Mouse (Mus musculus) gastrocnemius, postnatal 36 days (tissue): ENCODE results near the gene Nfia. TPM values are rescaled to one million over a fixed set of nuclear protein-coding genes. Genes with fewer than 3 reads are reported as not detected.

ENCODE experiments used
- DNase-seq, 2 experiments: peaks; one replicate each; pipeline ENCODE4 v3.0.0; 2022
- intact Hi-C: fragments of 180-260 bp; cut with DNase I; formaldehyde crosslinking; loops from one replicate; pipeline ENCODE4 v1.15.1; 2025
- total RNA-seq, 2 experiments: library from RNA; stranded (reverse); gene quantifications; 2 replicates each; pipeline ENCODE4 v1.2.3; 2021

Gene Nfia
- total RNA-seq, 2 experiments from 2014 or later = 56.2 to 61.5 TPM

- intact Hi-C loops = loop anchor here (2.0 to 10.0 kb wide), 3 partner anchors 28 to 223 kb away; no protein-coding TSS in a partner anchor
- DNase-seq = no peak
These were observed 6.7 kb downstream of the Nfia start for GRCm38 (mm10) chr4:97779003-97779930.

DNA sequence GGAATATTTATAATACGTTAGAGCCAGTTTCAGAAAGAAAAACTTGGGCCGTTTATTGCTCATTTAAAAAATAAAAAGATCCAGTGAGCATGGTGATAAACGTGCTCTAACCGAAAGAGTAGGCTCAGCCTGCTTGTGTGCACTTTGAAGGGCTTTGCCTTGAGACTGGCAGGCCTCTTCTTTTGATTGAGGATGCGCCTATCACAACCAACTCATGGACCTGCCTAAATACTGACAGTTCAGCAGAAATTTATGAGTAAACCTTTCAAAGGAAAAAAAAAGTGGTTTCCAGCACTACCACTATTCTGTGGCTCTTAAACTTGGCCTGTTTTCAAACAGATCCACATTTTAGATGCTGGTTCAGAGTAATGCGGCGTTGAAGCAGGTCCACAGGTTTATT is 7.5 kb downstream of the Nfia start:
- no peak for DNase-seq
- intact Hi-C loops = no loop called here

DNA sequence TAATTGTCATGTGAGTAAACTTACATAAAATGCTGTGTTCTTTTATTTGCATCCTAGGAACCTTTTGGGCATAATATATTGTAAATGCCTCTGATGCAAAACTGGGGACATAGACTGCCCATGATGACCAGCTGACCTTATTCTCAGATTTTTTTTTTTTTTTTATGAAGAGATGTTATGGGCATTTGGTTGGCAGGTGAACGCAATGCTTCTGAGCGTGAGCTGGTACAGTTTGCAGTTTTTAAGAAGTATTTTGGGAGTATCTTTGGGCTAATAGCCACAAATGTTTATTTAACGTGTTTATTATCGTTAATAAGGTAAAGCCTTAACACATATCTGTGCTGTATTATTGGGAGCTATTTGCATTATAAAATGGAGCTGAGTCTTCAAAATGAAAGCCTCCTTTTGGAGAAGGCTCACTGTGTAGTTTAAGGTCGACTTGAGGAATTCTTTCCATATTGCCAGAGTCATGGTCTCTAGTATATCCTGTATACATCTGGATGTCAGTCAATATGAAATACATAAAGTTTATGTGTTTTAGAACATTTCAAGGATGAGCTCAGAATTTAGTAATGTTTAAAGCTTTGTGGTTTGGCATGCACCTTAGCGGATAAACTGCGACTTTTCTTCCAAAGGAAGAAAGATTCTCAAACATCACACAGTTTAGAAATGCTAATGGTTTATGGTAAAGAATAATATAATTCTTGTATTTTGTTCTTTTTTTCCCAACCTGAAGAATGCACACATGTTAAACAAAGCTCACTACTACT is 8.3 kb downstream of the Nfia start:
- intact Hi-C loops = no loop called here
- no peak for DNase-seq

GRCm38 (mm10) chr4:97782069-97782468 is 9.5 kb downstream of the Nfia start:
- intact Hi-C loops = no loop called here
- no peak for DNase-seq

GRCm38 (mm10) chr4:97782497-97782896 is 10.0 kb downstream of the Nfia start:
- DNase-seq = no peak
- intact Hi-C loops = no loop called here

- DNase-seq = no peak
- intact Hi-C loops = no loop called here
These were observed 10.7 kb downstream of the Nfia start for GRCm38 (mm10) chr4:97783073-97783879.

- DNase-seq = no peak
- intact Hi-C loops = no loop called here
These were observed 11.7 kb downstream of the Nfia start for GRCm38 (mm10) chr4:97784236-97784635.

- DNase-seq = no peak
- intact Hi-C loops = no loop called here
These were observed 13.2 kb downstream of the Nfia start for GRCm38 (mm10) chr4:97785547-97786271.

DNA sequence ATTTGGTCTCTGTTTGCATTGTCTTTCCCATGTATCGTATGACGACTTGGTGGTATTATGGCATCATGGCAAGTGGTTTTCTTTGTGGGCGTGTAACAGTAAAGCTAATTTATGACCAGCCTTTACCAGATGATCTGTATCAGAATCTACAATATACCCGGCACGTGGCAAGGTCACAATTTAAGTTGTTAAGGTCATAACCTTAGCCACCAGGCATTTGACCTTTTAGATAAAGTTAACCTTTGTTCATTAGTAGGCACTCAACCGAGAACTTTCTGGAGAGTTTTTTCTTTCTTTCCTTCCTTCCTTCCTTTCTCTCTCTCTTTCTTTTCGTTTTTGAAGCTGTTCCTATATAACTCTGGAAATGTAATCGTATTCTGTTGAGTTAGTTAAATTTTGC is 14.0 kb downstream of the Nfia start:
- intact Hi-C loops = no loop called here
- no peak for DNase-seq

DNA sequence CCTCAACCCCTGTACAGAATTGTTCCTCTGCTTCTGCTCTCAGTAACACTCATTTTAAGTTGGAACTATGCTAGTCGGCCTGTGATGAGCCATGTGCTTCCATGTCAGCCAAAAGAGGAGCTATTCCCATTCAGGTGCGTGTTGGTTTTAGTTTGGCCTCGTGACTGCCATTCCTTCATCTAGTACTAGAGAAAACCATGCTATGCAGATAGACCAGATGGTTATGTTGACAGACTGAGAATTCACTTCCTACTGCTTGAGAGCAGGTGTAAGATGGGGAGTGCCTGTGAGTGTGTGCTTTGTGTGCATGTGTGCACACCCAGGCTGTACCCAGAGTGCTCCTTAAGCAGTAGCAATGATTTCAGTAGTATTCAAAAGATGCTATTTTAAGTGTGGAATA is 15.0 kb downstream of the Nfia start:
- intact Hi-C loops = no loop called here
- DNase-seq = no peak

DNA sequence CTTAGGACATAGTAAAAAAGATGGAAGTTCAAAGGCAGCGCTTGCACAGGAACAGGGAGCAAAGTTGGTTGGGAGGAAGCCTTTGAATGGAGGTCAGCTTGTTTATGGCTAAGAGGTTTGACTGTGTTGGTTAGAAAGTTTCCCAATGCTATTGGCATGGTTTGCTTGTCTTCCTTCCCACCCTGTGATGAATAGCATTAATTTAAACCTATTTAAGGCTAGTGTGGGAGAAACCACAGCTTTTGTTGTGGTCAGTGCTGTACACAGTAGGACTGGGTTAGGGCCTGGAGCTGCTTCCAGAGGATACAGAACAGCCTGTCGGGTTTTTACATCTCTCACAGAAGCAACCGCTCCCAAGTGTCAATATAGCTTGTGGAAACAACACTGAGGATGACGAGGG is 16.0 kb downstream of the Nfia start:
- intact Hi-C loops = no loop called here

DNA sequence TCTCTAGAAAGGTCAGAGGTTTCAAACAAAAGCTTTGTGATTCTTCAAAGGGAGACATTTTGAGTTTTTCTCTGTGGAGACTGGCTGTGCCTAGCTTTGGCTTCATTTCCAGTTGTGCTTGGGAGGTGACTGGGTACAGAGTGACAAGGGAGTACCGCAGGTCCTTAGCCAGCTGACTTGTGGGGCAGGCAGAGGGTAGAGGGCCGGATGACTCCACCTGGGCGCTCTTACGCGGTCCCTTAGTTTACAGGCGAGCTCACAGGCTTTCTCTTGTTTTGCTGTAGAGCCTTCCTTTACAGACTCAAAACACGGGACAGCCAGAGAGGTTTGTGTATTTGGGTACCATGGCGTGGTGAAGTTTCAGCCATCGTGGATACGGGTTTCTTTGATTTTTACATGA is 21.4 kb downstream of the Nfia start:
- intact Hi-C loops = no loop called here
- DNase-seq = no peak

More for the DNA sequence above, 16.0 kb downstream of the Nfia start:
- DNase-seq = no peak

GRCm38 (mm10) chr4:97794865-97795264 is 22.3 kb downstream of the Nfia start:
- no peak for DNase-seq
- intact Hi-C loops = no loop called here

DNA sequence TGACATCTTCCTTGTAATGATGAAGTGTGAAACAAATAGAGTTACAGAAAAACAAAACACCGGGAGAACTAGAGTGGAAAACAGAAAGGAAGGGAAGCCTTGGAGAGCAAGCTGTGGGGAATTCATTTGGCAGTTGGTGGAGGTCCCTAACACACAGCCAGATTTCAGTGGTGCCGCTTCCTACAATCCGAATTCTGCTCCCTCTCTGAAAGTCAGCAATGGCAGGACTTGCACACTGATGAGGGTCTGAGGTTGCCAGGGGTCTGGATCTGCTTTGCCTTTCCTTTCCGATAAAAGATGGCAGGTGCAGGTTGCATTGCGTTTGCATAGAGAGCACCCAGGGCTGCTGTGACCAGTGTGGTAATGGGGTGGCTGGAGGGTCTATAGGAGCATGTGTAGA is 23.4 kb downstream of the Nfia start:
- intact Hi-C loops = no loop called here
- DNase-seq = no peak

- intact Hi-C loops = no loop called here
- no peak for DNase-seq
These were observed 24.0 kb downstream of the Nfia start for GRCm38 (mm10) chr4:97796505-97796904.

DNA sequence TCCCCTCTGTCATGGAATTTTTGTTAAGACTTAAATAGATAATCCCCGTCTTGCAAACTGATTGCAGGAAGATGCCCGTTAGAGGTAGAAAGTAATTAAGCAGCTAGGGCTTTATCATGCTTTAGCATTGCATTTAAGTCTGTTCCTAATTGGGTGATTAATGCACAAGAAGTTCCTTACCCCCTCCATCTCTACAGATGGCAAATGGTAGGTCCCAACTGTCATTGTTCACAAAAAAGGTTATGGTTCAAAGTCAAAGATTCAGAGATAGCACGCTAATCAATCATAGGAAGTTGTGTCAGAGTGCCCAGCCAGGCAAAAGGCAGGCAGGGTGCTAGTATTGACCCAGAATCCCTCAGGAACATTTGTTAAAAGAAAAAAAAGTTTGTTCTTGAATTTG is 31.3 kb downstream of the Nfia start:
- DNase-seq = no peak

DNA sequence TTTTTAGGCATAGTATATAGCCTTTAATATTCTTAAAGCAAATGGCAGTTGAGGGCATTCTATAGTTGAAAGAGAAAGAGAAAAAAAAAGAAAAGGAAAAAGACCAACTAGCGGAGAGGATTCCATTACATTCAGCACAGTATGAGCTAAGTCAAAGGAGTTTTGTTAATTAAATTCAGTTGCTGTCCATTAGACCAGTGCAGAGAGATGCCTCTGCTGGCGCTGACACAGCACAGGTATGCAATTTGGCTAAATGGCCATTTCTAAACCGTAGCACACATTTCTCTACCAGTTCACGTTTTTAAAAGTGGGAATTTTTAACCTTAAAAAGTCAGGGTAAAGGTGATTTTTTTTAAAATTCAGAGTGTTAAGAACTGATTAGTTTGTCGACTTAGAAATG is 32.1 kb downstream of the Nfia start:
- intact Hi-C loops = no loop called here
- no peak for DNase-seq

More for the DNA sequence above, 31.3 kb downstream of the Nfia start:
- intact Hi-C loops = no loop called here

- intact Hi-C loops = no loop called here
These were observed 32.7 kb downstream of the Nfia start for GRCm38 (mm10) chr4:97805255-97805654.

DNA sequence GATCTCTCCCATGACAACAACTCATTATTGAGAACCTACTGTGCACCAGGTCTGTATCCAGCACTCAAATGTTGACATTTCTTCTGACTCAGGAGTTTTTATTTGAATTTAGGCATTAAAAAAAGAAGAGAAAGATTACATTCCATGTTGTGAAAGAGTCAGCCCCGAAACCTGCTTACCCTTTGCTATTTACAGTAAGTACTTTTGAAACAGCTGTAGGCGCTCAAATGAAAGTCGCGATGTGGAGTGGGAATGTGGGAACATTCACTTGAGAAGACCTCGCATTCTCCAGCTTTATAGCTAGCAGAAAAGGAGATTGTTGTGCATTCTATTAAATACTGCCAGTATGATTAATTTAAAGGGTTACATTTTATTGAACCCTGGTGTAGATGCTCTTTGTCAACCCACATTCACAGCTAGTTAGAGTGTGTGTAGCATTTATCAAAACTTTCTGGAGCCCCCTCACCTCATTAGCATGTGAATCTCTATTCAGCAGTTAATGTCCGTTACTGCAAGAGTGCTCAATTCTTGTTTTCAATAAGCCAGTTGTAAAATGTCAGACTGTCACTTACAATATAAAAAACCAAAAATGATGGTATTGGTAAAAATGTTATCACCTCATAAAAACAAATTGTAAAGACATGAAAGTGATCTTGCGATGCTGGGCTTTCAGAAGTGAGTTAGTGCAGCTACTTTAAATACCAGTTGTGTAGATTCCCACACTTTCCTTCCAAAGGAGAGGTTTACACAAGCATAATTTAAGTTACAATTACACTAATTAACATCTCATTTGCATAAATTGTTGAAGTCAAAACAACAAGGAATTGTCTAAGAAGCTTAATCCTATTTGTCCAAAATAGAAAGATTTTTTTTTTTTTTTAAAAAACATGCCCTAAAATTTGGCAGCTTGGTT is 33.6 kb downstream of the Nfia start:
- intact Hi-C loops = no loop called here
- no peak for DNase-seq

More at GRCm38 (mm10) chr4:97805255-97805654, 32.7 kb downstream of the Nfia start:
- no peak for DNase-seq
